In the genomic region with DNA sequence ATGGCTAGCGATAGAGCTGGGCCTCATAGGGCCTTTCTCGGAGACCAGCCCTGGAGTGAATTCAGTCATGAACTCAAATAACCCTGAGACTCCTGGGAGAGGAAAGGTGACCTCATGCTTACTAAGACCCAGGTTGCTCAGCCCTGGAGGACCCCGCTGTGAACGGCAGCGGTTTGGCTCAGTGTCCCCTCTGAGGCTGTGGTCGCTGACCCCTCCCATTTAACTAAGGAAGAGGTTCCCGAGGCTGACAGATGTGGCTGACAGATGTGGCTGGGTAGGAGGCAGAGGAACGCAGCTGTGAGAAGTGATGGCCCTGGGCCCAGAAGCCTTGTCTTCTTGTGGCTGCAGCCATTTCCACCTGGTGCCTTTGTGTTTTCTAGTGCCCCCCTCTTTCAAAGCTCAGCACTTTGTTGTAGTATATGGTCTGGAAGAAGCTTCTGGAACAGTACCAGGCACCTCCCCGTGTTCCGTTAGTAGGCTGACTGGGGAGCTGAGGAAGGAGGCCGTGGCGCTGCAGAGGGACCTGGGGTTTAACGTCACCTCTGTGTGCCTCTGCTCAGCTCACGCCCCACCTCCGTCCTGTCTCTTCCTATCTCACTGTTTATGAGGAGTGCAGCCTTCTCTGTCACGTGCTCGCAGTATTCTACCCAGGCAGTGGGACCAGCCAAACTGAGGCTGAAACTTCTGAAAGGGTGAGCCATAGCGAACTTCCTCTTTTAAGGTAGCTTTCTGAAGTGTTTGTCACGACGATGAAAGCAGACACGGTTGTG, we compare ENCODE assay signal across 9 mouse cellular contexts. TPM values are rescaled to one million over a fixed set of nuclear protein-coding genes. Genes with fewer than 3 reads are reported as not detected.
DNase-seq lines count a peak whose midpoint lies in the region; ATAC-seq lines count a peak whose summit lies in the region.
"Had no signal": no experiment of that assay in that cellular context is flagged by ENCODE, and none has a peak within 500 bp of the region (broad histone marks: within the 10 kb centered on the region; RNA-seq: fewer than 3 reads in every experiment).

No protein-coding gene starts in this region.

- peaks cover 15% of the 10 kb centered on the region; the same call in 1 of the 2 replicates for H3K27me3 ChIP-seq in liver, embryonic 13.5 days

- peak overlapping the region; percentile 34; the same call in 1 of the 2 replicates for H3K9ac ChIP-seq in liver, embryonic 13.5 days

- WGBS in liver, embryonic 13.5 days (ENCODE audit: insufficient replicate concordance), result 31% methylated on average over 21 of the region's 21 CpGs

- peak; percentile 59 for DNase-seq in adrenal gland, adult 2 months
- no peak for DNase-seq in adrenal gland, postnatal 25 days
- DNase-seq in liver, embryonic 13.5 days, result peak; percentile 58
- peak; percentile 74 to 83 for DNase-seq in spleen, adult 18-20 months
- no peak for DNase-seq in cerebellum, adult 11-12 months
- no peak for DNase-seq in left cerebral cortex, postnatal 14 days (ENCODE audit: low spot score in 2 of 2)
- DNase-seq in left cerebral cortex, postnatal 4 days, result no peak

- peak; percentile 95 for ATAC-seq in granulocyte monocyte progenitor cell, adult 5-6 weeks (replicated peaks; ENCODE audit: poor library complexity, severe bottlenecking)
- ATAC-seq in liver, embryonic 13.5 days (ENCODE audit: low read depth), result peak; percentile 94

- H3K4me3 ChIP-seq in liver, embryonic 13.5 days (replicated peaks), result no peak overlapping the region

- H3K4me2 ChIP-seq in liver, embryonic 13.5 days, result peak overlapping the region; percentile 37

- peak overlapping the region; percentile 16; the same call in 1 of the 2 replicates for H3K27ac ChIP-seq in liver, embryonic 13.5 days

- no peaks in the 10 kb centered on the region for H3K9me3 ChIP-seq in liver, embryonic 13.5 days (replicated peaks)

- H3K4me1 ChIP-seq in liver, embryonic 13.5 days (replicated peaks), result peaks cover 23% of the 10 kb centered on the region

- intact Hi-C loops in left cerebral cortex, postnatal 14 days (cut with DNase I), result no loop called here
- intact Hi-C loops in left cerebral cortex, postnatal 4 days (cut with DNase I), result no loop called here

- H3K36me3 ChIP-seq in liver, embryonic 13.5 days, result no peaks in the 10 kb centered on the region

RNA-seq across cellular contexts. Expression of a gene that starts 48.1 kb away (rescaled TPM):
- total RNA-seq in adrenal gland, adult 2 months (2021), result not detected
- polyA plus RNA-seq in adrenal gland, adult 2 months (2012; rRNA removed), result 0.11 and 0.37 TPM in 2 replicates
- 0.15 TPM in 1 of 2 replicates, not detected in the other for total RNA-seq in adrenal gland, postnatal 25 days (2021)
- total RNA-seq in granulocyte monocyte progenitor cell, adult 5-6 weeks (2014; fragmentation: Nextera tagmentation), result not detected in 2 replicates
- not detected in 2 replicates for total RNA-seq in granulocyte monocyte progenitor cell, adult 5-6 weeks (2017)
- 0.12 TPM in 1 of 2 replicates, not detected in the other for polyA plus RNA-seq in liver, embryonic 13.5 days (2015; fragmentation: Nextera tagmentation; extraction: Ambion mirVana)
- total RNA-seq in left cerebral cortex, postnatal 14 days (2021), result not detected
- under 1 TPM in 1 of 2 experiments, not detected in 1; 0.26 TPM for total RNA-seq in left cerebral cortex, postnatal 4 days (2021)
- polyA plus RNA-seq: heart, embryonic 14.5 days had no signal

Comparison
In these comparisons a context has a peak if more than half of its experiments do, and no peak if none do; other contexts are left out.
1. DNase-seq: peak in adrenal gland, adult 2 months (single experiment), liver, embryonic 13.5 days (single experiment) and spleen, adult 18-20 months (2 of 2); none in adrenal gland, postnatal 25 days (single experiment), cerebellum, adult 11-12 months (single experiment), left cerebral cortex, postnatal 14 days (0 of 2) and left cerebral cortex, postnatal 4 days (single experiment).